9 mouse cellular contexts compared by ENCODE assay signal in genomic region chr6:13836967-13837570, GRCm38 (mm10). TPM values are rescaled to one million over a fixed set of nuclear protein-coding genes. Genes with fewer than 3 reads are reported as not detected.
DNase-seq lines count a peak whose midpoint lies in the region; ATAC-seq lines count a peak whose summit lies in the region.
"Had no signal": no experiment of that assay in that cellular context is flagged by ENCODE, and none has a peak within 500 bp of the region (broad histone marks: within the 10 kb centered on the region; RNA-seq: fewer than 3 reads in every experiment).

No protein-coding gene starts in this region.

- DNase-seq in cerebellum, adult 9-10 months: peak; percentile 57
- no peak for DNase-seq in thymus, adult 18-20 months
- no peak for DNase-seq in urinary bladder, postnatal 36 days (ENCODE audit: low spot score in 2 of 2)
- DNase-seq in adrenal gland, postnatal 14 days: no peak
- DNase-seq: gastrocnemius, postnatal 36 days had no signal

- peak overlapping the region; percentile 3; the same call in 1 of the 2 replicates for H3K4me2 ChIP-seq in intestine, embryonic 15.5 days (replicated peaks)
- H3K4me2 ChIP-seq in intestine, embryonic 16.5 days (ENCODE audit: low read depth, low read length): no peak overlapping the region
- H3K4me2 ChIP-seq in forebrain, embryonic 13.5 days: peak overlapping the region; percentile 74
- H3K4me2 ChIP-seq in midbrain, embryonic 13.5 days (replicated peaks): peak overlapping the region; percentile 65

- no peaks in the 10 kb centered on the region for H3K4me1 ChIP-seq in intestine, embryonic 15.5 days (replicated peaks)
- H3K4me1 ChIP-seq in intestine, embryonic 16.5 days (ENCODE audit: control insufficient read depth, insufficient read depth, low read length): no peaks in the 10 kb centered on the region
- H3K4me1 ChIP-seq in forebrain, embryonic 13.5 days: peaks cover 16% of the 10 kb centered on the region
- peaks cover 42% of the 10 kb centered on the region for H3K4me1 ChIP-seq in midbrain, embryonic 13.5 days (replicated peaks)

- no peak overlapping the region for H3K4me3 ChIP-seq in intestine, embryonic 15.5 days (replicated peaks)
- no peak overlapping the region for H3K4me3 ChIP-seq in intestine, embryonic 16.5 days (ENCODE audit: low read length)
- peak overlapping the region; percentile 65 for H3K4me3 ChIP-seq in forebrain, embryonic 13.5 days
- peak overlapping the region; percentile 66 for H3K4me3 ChIP-seq in midbrain, embryonic 13.5 days (replicated peaks)

- H3K9ac ChIP-seq in intestine, embryonic 15.5 days: no peak overlapping the region
- H3K9ac ChIP-seq in intestine, embryonic 16.5 days (ENCODE audit: low read depth, low read length): no peak overlapping the region
- H3K9ac ChIP-seq in forebrain, embryonic 13.5 days: peak overlapping the region; percentile 94
- peak overlapping the region; percentile 93 for H3K9ac ChIP-seq in midbrain, embryonic 13.5 days (replicated peaks)

- H3K9me3 ChIP-seq in intestine, embryonic 15.5 days: no peaks in the 10 kb centered on the region
- no peaks in the 10 kb centered on the region for H3K9me3 ChIP-seq in intestine, embryonic 16.5 days (ENCODE audit: control insufficient read depth, low read length)
- H3K9me3 ChIP-seq in forebrain, embryonic 13.5 days (replicated peaks): no peaks in the 10 kb centered on the region
- H3K9me3 ChIP-seq in midbrain, embryonic 13.5 days: no peaks in the 10 kb centered on the region

- no peak overlapping the region for H3K27ac ChIP-seq in intestine, embryonic 15.5 days
- H3K27ac ChIP-seq in intestine, embryonic 16.5 days (ENCODE audit: low read length): no peak overlapping the region
- H3K27ac ChIP-seq in forebrain, embryonic 13.5 days: peak overlapping the region; percentile 98
- peak overlapping the region; percentile 99 for H3K27ac ChIP-seq in midbrain, embryonic 13.5 days

- WGBS in intestine, embryonic 15.5 days: 64% methylated on average over 3 of the region's 3 CpGs
- 74% methylated on average over 3 of the region's 3 CpGs for WGBS in intestine, embryonic 16.5 days
- WGBS in forebrain, embryonic 13.5 days: 83% methylated on average over 3 of the region's 3 CpGs
- 72% methylated on average over 3 of the region's 3 CpGs for WGBS in midbrain, embryonic 13.5 days

- H3K36me3 ChIP-seq in intestine, embryonic 15.5 days: no peaks in the 10 kb centered on the region
- H3K36me3 ChIP-seq in intestine, embryonic 16.5 days (ENCODE audit: control insufficient read depth, insufficient read depth, low read length): no peaks in the 10 kb centered on the region
- no peaks in the 10 kb centered on the region for H3K36me3 ChIP-seq in forebrain, embryonic 13.5 days (ENCODE audit: poor library complexity, severe bottlenecking)
- no peaks in the 10 kb centered on the region for H3K36me3 ChIP-seq in midbrain, embryonic 13.5 days

- no peaks in the 10 kb centered on the region for H3K27me3 ChIP-seq in intestine, embryonic 15.5 days (replicated peaks)
- H3K27me3 ChIP-seq in intestine, embryonic 16.5 days (replicated peaks; ENCODE audit: control insufficient read depth, insufficient read depth, low read length): no peaks in the 10 kb centered on the region
- H3K27me3 ChIP-seq in forebrain, embryonic 13.5 days: no peaks in the 10 kb centered on the region
- H3K27me3 ChIP-seq in midbrain, embryonic 13.5 days: no peaks in the 10 kb centered on the region

- no peak for ATAC-seq in intestine, embryonic 15.5 days
- no peak for ATAC-seq in intestine, embryonic 16.5 days
- no peak for ATAC-seq in forebrain, embryonic 13.5 days
- ATAC-seq in midbrain, embryonic 13.5 days: no peak

RNA-seq across cellular contexts. Expression of gene Gpr85, which starts 2.7 kb away (rescaled TPM):
- 5.5 and 5.7 TPM in 2 replicates for polyA plus RNA-seq in intestine, embryonic 15.5 days (2015; fragmentation: Nextera tagmentation; extraction: Ambion mirVana)
- polyA plus RNA-seq in intestine, embryonic 16.5 days (2015; fragmentation: Nextera tagmentation; extraction: Ambion mirVana): 3.5 and 3.9 TPM in 2 replicates
- 60.2 and 65.0 TPM in 2 replicates for polyA plus RNA-seq in forebrain, embryonic 13.5 days (2015; fragmentation: Nextera tagmentation; extraction: Ambion mirVana)
- polyA plus RNA-seq in midbrain, embryonic 13.5 days (2015; fragmentation: Nextera tagmentation; extraction: Ambion mirVana): 79.9 and 87.6 TPM in 2 replicates
- total RNA-seq in adrenal gland, postnatal 14 days (2021): 0.67 and 1.5 TPM in 2 replicates
- total RNA-seq: gastrocnemius, postnatal 36 days had no signal

RNA-seq across cellular contexts. Expression of gene 2610001J05Rik, which starts 34.2 kb away (rescaled TPM):
- 109 and 118 TPM in 2 replicates for polyA plus RNA-seq in intestine, embryonic 15.5 days (2015; fragmentation: Nextera tagmentation; extraction: Ambion mirVana)
- polyA plus RNA-seq in intestine, embryonic 16.5 days (2015; fragmentation: Nextera tagmentation; extraction: Ambion mirVana): 104 and 113 TPM in 2 replicates
- 98.9 and 101 TPM in 2 replicates for polyA plus RNA-seq in forebrain, embryonic 13.5 days (2015; fragmentation: Nextera tagmentation; extraction: Ambion mirVana)
- polyA plus RNA-seq in midbrain, embryonic 13.5 days (2015; fragmentation: Nextera tagmentation; extraction: Ambion mirVana): 92.0 and 92.6 TPM in 2 replicates
- total RNA-seq in adrenal gland, postnatal 14 days (2021): 38.8 and 41.9 TPM in 2 replicates

Comparison
In these comparisons a context has a peak if more than half of its experiments do, and no peak if none do; other contexts are left out.
1. H3K27ac ChIP-seq: peak in forebrain, embryonic 13.5 days (single experiment) and midbrain, embryonic 13.5 days (single experiment); none in intestine, embryonic 15.5 days (single experiment) and intestine, embryonic 16.5 days (single experiment).
2. H3K4me3 ChIP-seq: peak in forebrain, embryonic 13.5 days (single experiment) and midbrain, embryonic 13.5 days (single experiment); none in intestine, embryonic 15.5 days (single experiment) and intestine, embryonic 16.5 days (single experiment).
3. H3K9ac ChIP-seq: peak in forebrain, embryonic 13.5 days (single experiment) and midbrain, embryonic 13.5 days (single experiment); none in intestine, embryonic 15.5 days (single experiment) and intestine, embryonic 16.5 days (single experiment).